Mouse (Mus musculus) MEL (cell line): Measurements from ENCODE around the gene Scgb1b30. TPM values are rescaled to one million over a fixed set of nuclear protein-coding genes. Genes with fewer than 3 reads are reported as not detected.

Source experiments
- DNase-seq: peaks from one replicate; pipeline ENCODE4 v3.0.0; 2011; ENCODE audit warnings: low read depth, low spot score
- H3K27ac ChIP-seq: 2 replicates; pipeline ENCODE4 v1.5.1; 2012; ENCODE audit warnings: low read depth, mild to moderate bottlenecking, control low read depth, low read length, moderate library complexity; ENCODE audit not compliant: control insufficient read depth
- H3K27me3 ChIP-seq, 2 experiments: fragments of 150-350 bp in 1 of 2; sonication (generic) in 1 of 2; 2 replicates each; pipeline ENCODE4 v1.6.1; 2012; ENCODE audit warnings: low read length in 2 of 2, mild to moderate bottlenecking in 2 of 2, improper control_type of control experiment in 1 of 2, moderate library complexity in 1 of 2; ENCODE audit not compliant: insufficient read depth in 2 of 2, control insufficient read depth in 1 of 2
- H3K36me3 ChIP-seq, 2 experiments: 2 replicates each; pipeline ENCODE4 v1.6.1; 2012 to 2014; ENCODE audit warnings: low read length in 2 of 2, improper control_type of control experiment in 1 of 2, inconsistent platforms in 1 of 2, mild to moderate bottlenecking in 1 of 2; ENCODE audit not compliant: insufficient read depth in 2 of 2, control insufficient read depth in 1 of 2
- H3K4me1 ChIP-seq, 2 experiments: fragments of 150-350 bp in 1 of 2; sonication (generic) in 1 of 2; 2 replicates each; pipeline ENCODE4 v1.6.1; 2012; ENCODE audit warnings: low read length in 2 of 2, improper control_type of control experiment in 1 of 2, mild to moderate bottlenecking in 1 of 2; ENCODE audit not compliant: insufficient read depth in 2 of 2, control insufficient read depth in 1 of 2
- H3K4me3 ChIP-seq, 2 experiments: fragments of 150-350 bp in 1 of 2; sonication (generic) in 1 of 2; 2 replicates each; pipeline ENCODE4 v1.5.1; 2012; ENCODE audit warnings: low read depth in 2 of 2, low read length in 2 of 2, mild to moderate bottlenecking in 2 of 2, moderate library complexity in 2 of 2, control low read depth in 1 of 2, improper control_type of control experiment in 1 of 2; ENCODE audit not compliant: control insufficient read depth in 1 of 2, insufficient read depth in 1 of 2
- H3K79me2 ChIP-seq: 2 replicates; pipeline ENCODE4 v1.6.1; 2012; ENCODE audit warnings: mild to moderate bottlenecking, low read length, moderate library complexity; ENCODE audit not compliant: control insufficient read depth, poor library complexity, insufficient read depth
- H3K9ac ChIP-seq: 2 replicates; pipeline ENCODE4 v1.6.1; 2012; ENCODE audit warnings: low read depth, mild to moderate bottlenecking, control low read depth, low read length, moderate library complexity; ENCODE audit not compliant: control insufficient read depth, poor library complexity, severe bottlenecking
- H3K9me3 ChIP-seq: fragments of 150-350 bp; sonication (generic); replicated peaks from 2 replicates; pipeline ENCODE4 v1.6.1; 2012; ENCODE audit warnings: mild to moderate bottlenecking, low read length, improper control_type of control experiment, moderate library complexity; ENCODE audit not compliant: insufficient read depth
- BHLHE40 ChIP-seq: IDR thresholded peaks from 2 replicates; pipeline ENCODE4 v1.6.1; 2012; ENCODE audit warnings: low read depth, mild to moderate bottlenecking, inconsistent platforms, low read length, improper control_type of control experiment, borderline replicate concordance
- CHD1 ChIP-seq: IDR thresholded peaks from 2 replicates; pipeline ENCODE4 v1.6.1; 2012; ENCODE audit warnings: low read depth, mild to moderate bottlenecking, inconsistent platforms, low read length, improper control_type of control experiment
- ELF1 ChIP-seq: IDR thresholded peaks from 2 replicates; pipeline ENCODE4 v1.6.1; 2014; ENCODE audit warnings: low read depth, mild to moderate bottlenecking, inconsistent platforms, low read length, improper control_type of control experiment, moderate library complexity
- EP300 ChIP-seq, 2 experiments: IDR thresholded peaks; 2 replicates each; pipeline ENCODE4 v1.6.1; 2011; ENCODE audit warnings: improper control_type of control experiment in 2 of 2, low read length in 2 of 2, low read depth in 1 of 2, mild to moderate bottlenecking in 1 of 2
- ETS1 ChIP-seq: IDR thresholded peaks from 2 replicates; pipeline ENCODE4 v1.6.1; 2012; ENCODE audit warnings: low read depth, mild to moderate bottlenecking, inconsistent platforms, low read length, improper control_type of control experiment, moderate library complexity
- GATA1 ChIP-seq: IDR thresholded peaks from 2 replicates; pipeline ENCODE4 v1.6.1; 2011; ENCODE audit warnings: low read depth, low read length, improper control_type of control experiment
- JUND ChIP-seq: IDR thresholded peaks from 2 replicates; pipeline ENCODE4 v1.6.1; 2011; ENCODE audit warnings: low read depth, mild to moderate bottlenecking, improper control_type of control experiment, low read length
- MAFK ChIP-seq: IDR thresholded peaks from 2 replicates; pipeline ENCODE4 v1.6.1; 2011; ENCODE audit warnings: low read depth, mild to moderate bottlenecking, low read length, improper control_type of control experiment, borderline replicate concordance
- MYB ChIP-seq: IDR thresholded peaks from 2 replicates; pipeline ENCODE4 v1.6.1; 2011; ENCODE audit warnings: mild to moderate bottlenecking, low read depth, low read length, improper control_type of control experiment
- NRF1 ChIP-seq: IDR thresholded peaks from 2 replicates; pipeline ENCODE4 v1.6.1; 2014; ENCODE audit warnings: low read depth, mild to moderate bottlenecking, inconsistent platforms, low read length, improper control_type of control experiment, moderate library complexity; ENCODE audit not compliant: poor library complexity, insufficient read depth, severe bottlenecking
- POLR2A ChIP-seq, 2 experiments: IDR thresholded peaks; 2 replicates each; pipeline ENCODE4 v1.6.1; 2011 to 2012; ENCODE audit warnings: low read length in 2 of 2, mild to moderate bottlenecking in 2 of 2, control low read depth in 1 of 2, improper control_type of control experiment in 1 of 2, low read depth in 1 of 2, moderate library complexity in 1 of 2; ENCODE audit not compliant: control insufficient read depth in 1 of 2, insufficient read depth in 1 of 2, poor library complexity in 1 of 2
- POLR2AphosphoS5 ChIP-seq: IDR thresholded peaks from 2 replicates; pipeline ENCODE4 v1.6.1; 2012; ENCODE audit warnings: low read depth, borderline replicate concordance, mild to moderate bottlenecking, inconsistent platforms, low read length, moderate library complexity, mixed read lengths
- RCOR1 ChIP-seq: IDR thresholded peaks from 2 replicates; pipeline ENCODE4 v1.6.1; 2012; ENCODE audit warnings: low read depth, mild to moderate bottlenecking, inconsistent platforms, low read length, improper control_type of control experiment
- SIN3A ChIP-seq: IDR thresholded peaks from 2 replicates; pipeline ENCODE4 v1.6.1; 2012; ENCODE audit warnings: low read length, improper control_type of control experiment, inconsistent platforms
- UBTF ChIP-seq: IDR thresholded peaks from 2 replicates; pipeline ENCODE4 v1.6.1; 2012; ENCODE audit warnings: low read depth, mild to moderate bottlenecking, inconsistent platforms, low read length, improper control_type of control experiment, moderate library complexity, borderline replicate concordance; ENCODE audit not compliant: insufficient read depth
- USF2 ChIP-seq, 2 experiments: IDR thresholded peaks; 2 replicates each; pipeline ENCODE4 v1.6.1; 2011 to 2012; ENCODE audit warnings: improper control_type of control experiment in 2 of 2, low read length in 2 of 2, borderline replicate concordance in 1 of 2, inconsistent platforms in 1 of 2, low read depth in 1 of 2, mild to moderate bottlenecking in 1 of 2; ENCODE audit not compliant: insufficient read depth in 1 of 2
- ZC3H11A ChIP-seq: IDR thresholded peaks from 2 replicates; pipeline ENCODE4 v1.6.1; 2012; ENCODE audit warnings: low read depth, mild to moderate bottlenecking, inconsistent platforms, low read length, improper control_type of control experiment
- ZMIZ1 ChIP-seq: IDR thresholded peaks from 2 replicates; pipeline ENCODE4 v1.6.1; 2012; ENCODE audit warnings: low read depth, mild to moderate bottlenecking, inconsistent platforms, low read length, improper control_type of control experiment, moderate library complexity
- polyA plus RNA-seq, 2 experiments: library from polyadenylated mRNA; stranded (reverse) in 1 of 2; unstranded in 1 of 2; fragments of >175 nt in 1 of 2; fragments of >200 nt in 1 of 2; gene quantifications; 2 replicates each; pipeline versions ENCODE4 v1.2.1 to v1.2.4; 2012; ENCODE audit warnings: low replicate concordance in 2 of 2, low read depth in 1 of 2; ENCODE audit not compliant: insufficient read length in 2 of 2, insufficient read depth in 1 of 2, missing spikeins in 1 of 2
- total RNA-seq: library from RNA; depleted of rRNA; stranded (reverse); fragments of 300-350 nt; gene quantifications from 2 replicates; pipeline ENCODE4 v1.2.3, GENCODE M21; 2012

Scgb1b30 gene
- total and polyA plus RNA-seq, 3 experiments = not detected

DNA sequence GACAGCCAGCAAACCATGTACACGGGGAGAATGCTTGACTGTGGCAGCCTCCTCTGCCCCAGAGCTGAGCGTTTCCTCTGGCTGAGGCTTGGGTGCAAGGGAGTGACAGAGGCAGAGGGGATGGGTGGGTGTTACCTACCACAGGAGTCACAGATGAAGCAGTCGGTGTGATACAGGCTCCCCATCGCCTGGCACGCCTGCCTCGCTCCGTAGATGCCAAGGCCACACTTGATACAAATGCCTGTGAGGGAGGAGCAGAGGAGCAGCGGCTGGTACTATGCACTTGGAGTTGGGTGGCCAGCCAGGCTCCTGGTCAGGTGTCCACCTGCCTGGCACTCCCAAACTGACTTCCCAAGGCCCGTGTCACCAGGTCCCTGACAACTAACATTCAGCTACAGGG is 30.1 kb downstream of the Scgb1b30 start:
- Histone ChIP-seq H3K4me1 (no peaks in the 10 kb centered on the region), H3K27me3 (no peaks in the 10 kb centered on the region), H3K36me3 (no peaks in the 10 kb centered on the region), H3K9ac (no peak overlapping the region), H3K4me3 (no peak overlapping the region), H3K79me2 (no peaks in the 10 kb centered on the region), H3K27ac (no peak overlapping the region), H3K9me3 (no peaks in the 10 kb centered on the region)
- no peak for TF ChIP-seq GATA1
- TF ChIP-seq BHLHE40 = no peak
- TF ChIP-seq EP300 (IDR thresholded peaks at IDR 0.05; ENCODE audit: low read depth in 1 of 2, low read length in 2 of 2) = no peak
- no peak for TF ChIP-seq ELF1
- TF ChIP-seq ETS1 = no peak
- no peak for TF ChIP-seq MYB
- TF ChIP-seq SIN3A = no peak
- TF ChIP-seq ZC3H11A = no peak
- TF ChIP-seq CHD1 = no peak
- TF ChIP-seq NRF1 = no peak
- no peak for TF ChIP-seq POLR2A (IDR thresholded peaks at IDR 0.05; ENCODE audit: control insufficient read depth in 1 of 2, insufficient read depth in 1 of 2, low read depth in 1 of 2, low read length in 2 of 2, poor library complexity in 1 of 2)
- no peak for TF ChIP-seq USF2 (IDR thresholded peaks at IDR 0.05; ENCODE audit: borderline replicate concordance in 1 of 2, insufficient read depth in 1 of 2, low read depth in 1 of 2, low read length in 2 of 2)
- no peak for TF ChIP-seq JUND
- TF ChIP-seq MAFK = no peak
- no peak for TF ChIP-seq RCOR1
- TF ChIP-seq ZMIZ1 = no peak
- TF ChIP-seq POLR2AphosphoS5 = no peak
- TF ChIP-seq UBTF = no peak
- no peak for DNase-seq

DNA sequence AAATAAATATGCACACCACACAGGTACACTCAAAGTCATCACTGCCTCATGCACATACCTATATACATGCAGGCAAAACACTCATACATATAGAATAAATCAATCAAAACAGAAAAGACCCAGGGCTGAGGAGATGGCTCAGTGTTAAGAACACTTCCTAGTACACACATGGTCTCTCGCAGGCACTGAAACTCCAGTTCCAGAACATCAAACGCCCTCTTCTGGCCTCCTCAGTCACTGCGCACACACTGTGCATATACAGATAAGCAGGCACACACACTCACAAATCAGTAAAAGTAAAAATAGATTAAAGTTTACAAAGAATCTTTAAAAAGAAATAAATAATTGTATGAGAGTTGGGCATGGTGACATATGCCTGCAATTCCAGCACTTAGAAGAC is 31.1 kb downstream of the Scgb1b30 start:
- no peaks in the 10 kb centered on the region for H3K9me3 ChIP-seq
- no peak overlapping the region for H3K27ac ChIP-seq

More for the DNA sequence above, 31.1 kb downstream of the Scgb1b30 start:
- TF ChIP-seq USF2 (IDR thresholded peaks at IDR 0.05; ENCODE audit: borderline replicate concordance in 1 of 2, insufficient read depth in 1 of 2, low read depth in 1 of 2, low read length in 2 of 2) = no peak
- DNase-seq = no peak
- Histone ChIP-seq H3K79me2 (no peaks in the 10 kb centered on the region), H3K4me3 (no peak overlapping the region), H3K9ac (no peak overlapping the region), H3K4me1 (no peaks in the 10 kb centered on the region), H3K36me3 (no peaks in the 10 kb centered on the region), H3K27me3 (no peaks in the 10 kb centered on the region)
